Mouse (Mus musculus) embryonic fibroblast, embryonic 13.5 days (primary cell): ENCODE measurements around the gene Tmcc2.

ENCODE experiments used
- CTCF ChIP-seq: IDR thresholded peaks from 2 replicates; pipeline ENCODE4 v1.5.1; 2011; ENCODE audit warnings: mild to moderate bottlenecking, control low read depth, low read length, moderate library complexity, borderline replicate concordance; ENCODE audit not compliant: insufficient read depth
- POLR2A ChIP-seq: IDR thresholded peaks from 2 replicates; pipeline ENCODE4 v1.6.1; 2011; ENCODE audit warnings: low read depth, mild to moderate bottlenecking, control low read depth, low read length, moderate library complexity

DNA sequence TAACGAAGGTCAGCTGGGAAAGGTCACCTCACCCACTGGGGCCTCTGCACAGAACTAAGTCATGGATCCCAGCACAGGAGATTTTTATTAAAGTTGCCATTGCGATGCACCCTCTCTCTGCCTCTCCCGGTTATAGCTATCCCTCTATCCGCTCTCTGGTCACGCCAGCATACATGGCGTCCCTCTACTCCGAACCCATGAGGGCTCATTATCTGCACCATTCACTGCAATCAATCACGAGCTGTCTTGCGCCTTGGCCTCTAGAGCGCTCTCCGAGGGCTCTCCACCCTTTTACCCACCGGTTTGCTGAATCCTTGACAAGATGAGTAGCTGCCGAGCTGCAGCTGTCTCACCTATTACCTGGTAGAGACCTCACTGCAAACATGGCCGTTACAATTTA, 5.8 kb downstream of the Tmcc2 start:
- TF ChIP-seq POLR2A: no peak
- no peak for TF ChIP-seq CTCF
